Mouse (Mus musculus) G1E (cell line): ENCODE data around the gene St5.

Experiments used
- CTCF ChIP-seq: IDR thresholded peaks from 2 replicates; pipeline ENCODE4 v1.5.1; 2012; ENCODE audit warnings: low read depth, low read length, inconsistent platforms, mixed read lengths
- GATA1 ChIP-seq: IDR thresholded peaks from 2 replicates; pipeline ENCODE4 v1.6.1; 2012; ENCODE audit warnings: borderline replicate concordance, low read length, inconsistent platforms, mixed read lengths
- POLR2AphosphoS5 ChIP-seq: IDR thresholded peaks from 2 replicates; pipeline ENCODE4 v1.6.1; 2012; ENCODE audit warnings: low read depth, low read length, inconsistent platforms; ENCODE audit not compliant: insufficient replicate concordance
- TAL1 ChIP-seq: conservative IDR thresholded peaks from 2 replicates; pipeline ENCODE4 v1.6.1; 2012; ENCODE audit warnings: low read depth, low read length, inconsistent platforms, mixed read lengths

DNA sequence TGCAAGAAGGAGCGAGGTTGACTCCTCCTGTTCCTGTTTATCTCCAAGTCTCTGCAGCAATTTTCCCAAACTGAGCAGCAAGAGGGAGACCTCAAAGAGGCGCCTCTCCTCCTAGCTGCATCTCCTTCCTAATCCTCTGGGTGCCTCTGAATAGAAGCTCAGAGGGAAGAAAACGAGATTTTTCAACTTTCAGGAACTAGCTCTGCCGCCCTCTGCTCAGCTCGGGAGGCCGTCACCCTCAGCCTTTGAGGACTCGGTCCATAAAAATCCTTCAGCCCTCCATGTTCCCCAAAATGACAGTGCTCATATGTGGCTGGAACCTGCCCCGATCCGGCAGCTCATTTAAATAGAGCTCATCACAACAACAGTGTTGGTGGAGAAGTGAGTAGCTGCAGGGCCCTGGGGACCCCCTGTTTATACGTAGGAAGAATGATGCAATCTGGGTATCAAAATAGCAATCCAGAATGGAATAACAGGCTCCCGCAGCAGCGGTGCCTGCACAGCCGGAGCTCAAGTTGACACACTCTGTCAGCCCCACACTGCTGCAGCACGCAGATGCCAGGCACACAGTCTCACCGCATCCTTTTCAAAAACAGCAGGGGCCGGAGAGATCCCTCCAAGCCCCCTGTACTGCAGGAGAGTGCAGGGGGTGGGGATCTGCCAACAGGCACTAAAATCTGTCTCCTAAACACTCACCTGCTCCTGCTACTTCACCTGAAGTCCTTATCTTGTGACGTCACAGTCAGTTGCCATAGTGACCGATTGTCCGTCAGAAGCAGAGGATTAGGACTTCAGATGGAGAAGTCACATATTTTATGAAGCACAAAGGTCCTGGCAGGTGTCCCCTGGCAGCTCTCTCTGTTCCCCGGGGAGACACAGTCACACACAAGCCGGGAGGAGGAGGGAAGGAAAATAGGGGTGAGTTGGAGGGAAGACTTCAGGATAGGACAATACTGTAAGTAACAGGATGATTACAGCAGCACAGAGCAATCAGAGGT lies 209.8 kb downstream of the St5 start:
- TF ChIP-seq CTCF (no peak), POLR2AphosphoS5 (no peak), TAL1 (no peak), GATA1 (no peak)
